Mouse (Mus musculus): Measurements from ENCODE around the gene Hoxb3. TPM values are rescaled to one million over a fixed set of nuclear protein-coding genes. Genes with fewer than 3 reads are reported as not detected.

The Hoxb3 gene
- total and polyA plus RNA-seq, 2 experiments from 2014 or later = 9.2 TPM; not detected in 1

- H3K4me3 ChIP-seq (ENCODE audit: low read depth, low read length) = no peak overlapping the region
- WGBS = under 1% methylated on average over 15 of the region's 15 CpGs
- peak; percentile 58 for DNase-seq (ENCODE audit: low spot score)
- peaks cover 94% of the 10 kb centered on the region for H3K27me3 ChIP-seq (ENCODE audit: insufficient read depth, low read length)
- H3K4me2 ChIP-seq (ENCODE audit: low read depth, low read length, poor library complexity, severe bottlenecking) = no peak overlapping the region
- H3K9ac ChIP-seq (replicated peaks; ENCODE audit: low read length, poor library complexity, severe bottlenecking) = no peak overlapping the region
- ATAC-seq (ENCODE audit: low FRiP score) = no peak
- TF ChIP-seq CTCF (IDR thresholded peaks at IDR 0.05) = no peak
- no peaks in the 10 kb centered on the region for H3K36me3 ChIP-seq (ENCODE audit: insufficient read depth, low read length)
- no peak overlapping the region for H3K27ac ChIP-seq (ENCODE audit: low read depth, low read length)
- H3K9me3 ChIP-seq (ENCODE audit: low read length) = no peaks in the 10 kb centered on the region
- no peaks in the 10 kb centered on the region for H3K4me1 ChIP-seq (ENCODE audit: insufficient read depth, low read length)
Measured at GRCm38 (mm10) chr11:96301837-96302236, 21.3 kb upstream of the Hoxb3 start.

- H3K4me3 ChIP-seq (ENCODE audit: low read depth, low read length) = no peak overlapping the region
- H3K27ac ChIP-seq (ENCODE audit: low read depth, low read length) = no peak overlapping the region
- H3K27me3 ChIP-seq (ENCODE audit: insufficient read depth, low read length) = peaks cover 94% of the 10 kb centered on the region
- no peak for TF ChIP-seq CTCF (IDR thresholded peaks at IDR 0.05)
- no peak overlapping the region for H3K4me2 ChIP-seq (ENCODE audit: low read depth, low read length, poor library complexity, severe bottlenecking)
- no peak for DNase-seq (ENCODE audit: low spot score)
- H3K9me3 ChIP-seq (ENCODE audit: low read length) = no peaks in the 10 kb centered on the region
- H3K4me1 ChIP-seq (ENCODE audit: insufficient read depth, low read length) = no peaks in the 10 kb centered on the region
- ATAC-seq (ENCODE audit: low FRiP score) = no peak
- no peaks in the 10 kb centered on the region for H3K36me3 ChIP-seq (ENCODE audit: insufficient read depth, low read length)
- 2% methylated on average over 23 of the region's 23 CpGs for WGBS
- no peak overlapping the region for H3K9ac ChIP-seq (replicated peaks; ENCODE audit: low read length, poor library complexity, severe bottlenecking)
Measured at GRCm38 (mm10) chr11:96302381-96303150, 20.6 kb upstream of the Hoxb3 start.

- no peaks in the 10 kb centered on the region for H3K9me3 ChIP-seq (ENCODE audit: low read length)
- H3K27me3 ChIP-seq (ENCODE audit: insufficient read depth, low read length) = peaks cover 96% of the 10 kb centered on the region
- no peaks in the 10 kb centered on the region for H3K4me1 ChIP-seq (ENCODE audit: insufficient read depth, low read length)
- H3K4me2 ChIP-seq (ENCODE audit: low read depth, low read length, poor library complexity, severe bottlenecking) = no peak within 1 kb of the TSS
- H3K27ac ChIP-seq (ENCODE audit: low read depth, low read length) = no peak within 1 kb of the TSS
- H3K36me3 ChIP-seq (ENCODE audit: insufficient read depth, low read length) = no peaks in the 10 kb centered on the region
- under 1% methylated on average over 69 of the region's 69 CpGs for WGBS
- TF ChIP-seq CTCF (IDR thresholded peaks at IDR 0.05) = peak; percentile 80
- DNase-seq (ENCODE audit: low spot score) (peak; percentile 82), ATAC-seq (ENCODE audit: low FRiP score) (no peak)
- H3K9ac ChIP-seq (replicated peaks; ENCODE audit: low read length, poor library complexity, severe bottlenecking) = no peak within 1 kb of the TSS
- H3K4me3 ChIP-seq (ENCODE audit: low read depth, low read length) = no peak within 1 kb of the TSS
Measured at GRCm38 (mm10) chr11:96303151-96304099, 19.7 kb upstream of the Hoxb3 start, which contains the start of gene Hoxb5. TSS of gene Hoxb5 (plus strand) at chr11:96303336.

- Histone ChIP-seq H3K27ac (ENCODE audit: low read depth, low read length) (no peak overlapping the region), H3K4me3 (ENCODE audit: low read depth, low read length) (no peak overlapping the region), H3K4me2 (ENCODE audit: low read depth, low read length, poor library complexity, severe bottlenecking) (no peak overlapping the region), H3K36me3 (ENCODE audit: insufficient read depth, low read length) (no peaks in the 10 kb centered on the region), H3K9ac (replicated peaks; ENCODE audit: low read length, poor library complexity, severe bottlenecking) (no peak overlapping the region), H3K27me3 (ENCODE audit: insufficient read depth, low read length) (peaks cover 98% of the 10 kb centered on the region), H3K4me1 (ENCODE audit: insufficient read depth, low read length) (no peaks in the 10 kb centered on the region), H3K9me3 (ENCODE audit: low read length) (no peaks in the 10 kb centered on the region)
- ATAC-seq (ENCODE audit: low FRiP score) (no peak), DNase-seq (ENCODE audit: low spot score) (no peak)
- 3% methylated on average over 38 of the region's 38 CpGs for WGBS
- TF ChIP-seq CTCF (IDR thresholded peaks at IDR 0.05) = no peak
Measured at GRCm38 (mm10) chr11:96304381-96305195, 18.5 kb upstream of the Hoxb3 start.

GRCm38 (mm10) chr11:96305505-96306182 is 17.5 kb upstream of the Hoxb3 start:
- Histone ChIP-seq H3K4me2 (ENCODE audit: low read depth, low read length, poor library complexity, severe bottlenecking) (no peak overlapping the region), H3K4me1 (ENCODE audit: insufficient read depth, low read length) (no peaks in the 10 kb centered on the region), H3K9ac (replicated peaks; ENCODE audit: low read length, poor library complexity, severe bottlenecking) (no peak overlapping the region), H3K36me3 (ENCODE audit: insufficient read depth, low read length) (no peaks in the 10 kb centered on the region), H3K9me3 (ENCODE audit: low read length) (no peaks in the 10 kb centered on the region), H3K4me3 (ENCODE audit: low read depth, low read length) (no peak overlapping the region), H3K27me3 (ENCODE audit: insufficient read depth, low read length) (peaks cover 98% of the 10 kb centered on the region), H3K27ac (ENCODE audit: low read depth, low read length) (no peak overlapping the region)
- DNase-seq (ENCODE audit: low spot score) (no peak), ATAC-seq (ENCODE audit: low FRiP score) (no peak)
- WGBS = 50% methylated on average over 6 of the region's 6 CpGs
- TF ChIP-seq CTCF (IDR thresholded peaks at IDR 0.05) = no peak

All from midbrain, postnatal 0 days (tissue).